Mouse (Mus musculus) right cerebral cortex, adult 2 months (tissue): ENCODE measurements at regions not wholly inside any gene's neighbourhood (a gene's known extent, or its start where the extent isn't known, plus 50 kb on each side); places are given as distances from the start of the nearest gene placed in this dataset.
A peak's percentile ranks its signal among the peaks of the same experiment; 100 is the strongest.

Experiments used
- DNase-seq, 2 experiments: peaks; one replicate each; pipeline ENCODE4 v3.0.0; 2021 to 2022; ENCODE audit warnings: low spot score in 2 of 2

DNA sequence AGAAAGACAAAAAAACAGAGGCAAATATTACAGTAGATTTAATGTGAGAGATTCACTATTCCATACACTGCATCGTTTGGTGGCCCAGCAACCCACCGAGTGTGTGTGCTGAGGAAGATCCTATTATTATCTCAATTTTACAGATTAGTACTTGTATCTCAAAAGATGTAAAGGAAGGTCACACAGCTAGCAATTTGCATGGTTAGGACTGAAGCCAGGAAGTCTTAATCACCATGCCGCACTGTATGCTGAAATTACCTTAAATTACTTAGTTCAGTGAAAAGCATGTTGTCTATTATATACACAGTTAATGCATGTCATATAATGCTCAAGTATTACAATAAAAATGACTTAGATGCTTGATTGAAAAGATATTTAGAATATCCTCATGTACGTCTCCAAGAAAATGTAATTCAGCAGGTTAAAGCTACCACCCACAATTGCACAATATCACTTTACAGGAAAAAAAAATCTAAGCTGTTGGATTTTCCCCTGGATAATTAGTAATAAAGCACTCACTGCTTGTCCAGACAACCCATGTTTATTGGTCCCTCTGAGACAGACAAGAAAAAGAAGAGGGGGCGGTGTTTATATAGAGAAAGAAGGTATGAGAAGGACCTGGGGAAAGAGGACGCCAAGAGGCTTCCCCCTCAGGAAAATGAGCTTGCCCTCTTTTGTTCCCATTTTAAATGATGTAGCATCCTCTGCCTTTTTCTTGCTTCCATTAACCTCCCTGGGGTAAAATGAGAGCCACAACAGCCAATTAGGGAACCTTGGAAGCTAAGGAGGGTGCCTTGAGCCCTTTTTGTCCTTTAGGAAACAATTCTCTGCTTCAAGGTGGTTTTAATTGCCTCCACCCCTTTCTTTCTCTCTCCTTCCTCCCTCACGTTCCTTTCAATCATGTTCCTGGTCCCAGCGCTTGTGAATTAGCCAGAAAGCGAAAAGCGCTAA, 204.6 kb upstream of the Xrcc4 start:
- DNase-seq, result no peak

DNA sequence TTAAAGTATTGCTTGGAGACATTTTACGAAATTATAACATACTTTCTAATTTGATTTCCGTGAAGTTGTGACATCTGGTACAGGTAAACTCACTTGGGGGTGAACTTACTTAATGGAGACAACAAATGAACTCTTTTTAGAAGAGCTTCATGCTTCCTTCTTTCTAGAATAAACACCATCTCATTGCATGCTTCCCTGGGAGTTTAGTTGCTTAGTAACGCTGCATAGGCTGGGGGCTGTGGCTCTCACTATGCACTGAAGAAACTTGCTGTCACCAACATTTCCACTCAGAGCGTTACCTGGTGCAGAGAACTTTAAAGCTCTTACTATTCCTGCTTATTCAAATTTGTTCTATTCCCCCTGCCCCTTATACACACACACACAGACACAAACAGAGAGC, 203.5 kb upstream of the Xrcc4 start:
- DNase-seq, result no peak

DNA sequence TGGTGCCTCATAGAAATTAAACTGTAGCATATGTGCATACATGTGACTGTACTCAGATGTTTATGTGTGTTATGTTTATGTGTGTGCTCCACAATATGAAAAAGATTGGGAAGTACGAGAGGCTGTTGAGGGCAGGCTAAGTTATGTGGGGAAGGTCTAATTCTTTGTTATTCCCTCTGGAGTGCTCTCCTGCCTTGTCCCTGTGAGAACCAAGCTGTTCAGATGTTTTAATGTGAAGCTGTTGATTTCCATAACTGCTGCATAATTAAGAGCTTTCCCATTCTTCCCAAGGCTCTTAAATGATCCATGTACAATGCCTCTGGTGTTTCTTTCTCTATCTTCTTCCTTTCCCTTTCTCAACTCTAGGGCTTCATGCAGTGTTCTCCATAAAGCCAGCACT, 202.7 kb upstream of the Xrcc4 start:
- no peak for DNase-seq

DNA sequence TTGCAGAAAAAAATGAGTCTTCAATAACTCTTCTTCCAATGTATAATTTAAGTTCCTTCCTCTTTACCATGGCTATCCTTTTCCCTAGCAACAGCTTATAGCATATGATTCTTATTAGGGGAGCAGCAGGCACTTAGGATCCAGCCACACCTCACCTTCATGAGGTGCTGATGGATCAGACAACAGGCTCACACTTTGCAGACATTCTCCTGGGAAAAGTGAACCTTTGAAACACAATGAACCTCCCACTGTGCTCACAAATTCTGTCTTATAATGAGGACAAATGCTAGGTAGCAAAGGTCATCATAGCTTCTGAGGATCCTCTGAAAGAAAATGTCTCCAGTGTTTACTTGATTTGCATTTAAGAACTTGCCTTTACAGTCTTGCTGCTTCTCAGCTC, 191.6 kb upstream of the Xrcc4 start:
- DNase-seq, result no peak

DNA sequence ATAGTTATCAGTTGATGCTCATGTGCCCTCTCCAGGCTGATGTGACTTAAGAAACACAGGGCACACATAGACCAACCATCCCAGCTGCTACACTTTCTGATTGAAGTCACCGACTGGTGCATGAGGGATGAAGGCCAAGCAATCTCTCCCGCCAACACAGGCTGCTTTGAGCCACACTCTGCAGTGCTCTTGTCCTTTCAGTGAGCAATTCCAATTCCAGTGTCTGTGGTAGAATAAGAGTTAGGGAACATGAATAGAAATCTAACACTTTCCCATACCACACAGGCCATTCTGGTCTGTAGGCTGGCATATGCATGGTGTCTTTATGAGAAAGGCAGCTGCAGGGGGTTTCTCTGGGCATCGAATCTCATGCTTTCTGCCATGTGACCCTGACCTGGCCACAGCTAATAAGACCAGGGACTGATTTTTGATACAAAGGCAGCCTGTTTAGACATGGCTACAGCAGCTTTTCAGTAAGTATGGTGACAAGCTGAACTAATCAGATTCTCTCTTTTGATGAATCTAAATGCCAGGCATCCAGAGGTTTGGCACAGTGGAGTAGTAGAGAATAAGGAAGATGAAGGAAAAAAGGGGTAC, 190.5 kb upstream of the Xrcc4 start:
- DNase-seq, result peak in 1 of 2 experiments; percentile 14

DNA sequence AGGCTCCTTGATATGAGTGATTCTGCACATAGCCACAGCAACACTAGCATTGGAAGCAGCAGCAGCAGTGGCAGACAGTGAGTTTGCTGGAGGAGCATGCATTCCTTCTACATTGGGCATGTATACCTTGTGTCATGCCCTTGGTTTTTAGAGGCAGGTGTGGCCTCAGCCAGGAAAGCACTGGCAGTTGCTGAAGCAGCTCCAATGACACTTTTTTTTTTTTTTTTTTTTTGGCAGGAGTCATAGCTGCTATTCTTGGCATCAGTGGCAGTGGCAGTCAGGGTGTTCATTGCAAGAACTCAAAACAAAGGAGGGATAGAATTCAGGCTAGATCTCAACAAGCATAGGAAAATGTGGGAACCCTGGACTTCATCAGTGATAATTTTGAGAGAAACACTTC, 189.9 kb upstream of the Xrcc4 start:
- DNase-seq, result no peak

DNA sequence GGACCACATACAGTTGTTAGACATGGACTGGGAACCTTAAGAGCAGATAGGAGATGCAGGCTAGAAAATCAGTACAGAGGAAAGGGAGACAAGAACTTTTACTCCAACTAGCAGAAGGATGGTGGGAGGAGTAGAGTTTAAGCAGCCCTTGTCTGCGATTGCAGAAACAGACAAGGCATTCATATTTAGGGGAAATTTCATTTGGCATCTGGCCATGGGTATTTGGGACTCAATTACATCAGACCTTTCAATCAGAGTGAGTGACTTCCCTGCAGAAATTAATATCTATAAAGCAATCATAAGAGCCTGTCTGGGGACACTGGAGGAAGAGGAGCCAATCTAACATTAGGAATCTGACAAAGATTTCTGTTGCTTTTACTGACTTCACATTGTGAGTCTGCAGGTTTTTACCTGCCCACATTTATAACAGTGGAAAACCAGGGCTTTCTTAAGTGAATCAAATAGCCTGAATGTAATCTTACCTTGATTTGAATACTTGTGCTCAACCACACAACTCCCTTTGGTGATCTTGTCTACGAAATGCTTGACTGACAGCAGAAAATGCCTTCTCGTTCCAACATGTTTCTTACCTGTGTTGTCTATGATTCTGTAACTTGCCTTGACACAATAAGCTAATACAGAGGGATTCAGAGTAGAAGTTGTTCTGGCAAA, 169.8 kb upstream of the Xrcc4 start:
- DNase-seq, result no peak

DNA sequence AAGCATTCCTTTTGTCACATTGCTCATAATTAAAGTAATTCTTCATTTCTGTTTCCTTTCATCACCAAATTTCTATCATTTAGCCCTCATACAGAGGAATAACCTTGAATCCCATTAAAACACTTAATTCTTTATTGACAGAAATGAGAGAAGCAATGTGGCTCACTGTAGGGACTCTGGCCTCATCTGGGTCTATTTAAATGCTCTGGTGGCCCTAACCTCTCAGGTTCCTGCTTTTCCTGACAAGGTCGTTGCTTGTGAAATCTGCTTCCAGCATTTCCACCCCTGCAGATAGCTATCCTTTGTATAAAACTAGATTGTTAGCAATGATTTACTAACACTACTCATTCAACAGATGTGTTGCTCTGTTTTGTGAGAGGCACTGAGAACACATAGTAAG, 163.6 kb upstream of the Xrcc4 start:
- no peak for DNase-seq

DNA sequence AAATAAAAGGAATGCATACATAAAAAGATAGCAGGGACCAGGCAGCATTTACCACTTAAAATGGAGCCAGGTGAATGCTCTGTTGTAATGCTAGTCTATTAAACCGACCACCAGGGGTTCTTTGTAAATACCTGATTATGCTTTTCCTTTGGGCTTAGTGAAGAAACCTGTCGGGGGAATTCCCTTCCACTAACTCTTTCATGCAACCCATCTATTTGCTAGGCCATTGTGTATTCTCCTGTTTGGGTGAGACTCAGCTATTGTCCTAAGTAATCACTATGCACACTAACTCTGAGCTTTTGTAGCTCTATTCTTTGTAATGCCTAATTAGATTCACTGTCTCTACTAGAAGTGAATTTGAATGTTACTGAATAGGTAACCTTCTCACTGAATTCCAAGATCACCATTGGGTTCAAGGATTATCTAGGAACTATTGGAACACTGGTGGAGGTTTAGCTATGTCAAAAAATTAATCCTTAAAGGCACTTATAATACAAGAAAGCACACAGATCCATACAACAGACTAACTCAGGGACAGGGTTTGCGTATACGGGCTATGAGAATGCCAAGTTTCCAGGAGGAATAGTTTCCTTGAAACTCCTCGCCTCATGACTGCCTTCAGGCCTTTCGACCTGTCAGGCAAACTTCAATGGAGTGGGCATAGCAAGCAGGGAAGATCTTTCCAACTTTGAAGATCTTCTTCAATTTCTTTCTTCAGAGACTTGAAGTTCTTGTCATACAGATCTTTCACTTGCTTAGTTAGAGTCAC, 156.8 kb upstream of the Xrcc4 start:
- no peak for DNase-seq

DNA sequence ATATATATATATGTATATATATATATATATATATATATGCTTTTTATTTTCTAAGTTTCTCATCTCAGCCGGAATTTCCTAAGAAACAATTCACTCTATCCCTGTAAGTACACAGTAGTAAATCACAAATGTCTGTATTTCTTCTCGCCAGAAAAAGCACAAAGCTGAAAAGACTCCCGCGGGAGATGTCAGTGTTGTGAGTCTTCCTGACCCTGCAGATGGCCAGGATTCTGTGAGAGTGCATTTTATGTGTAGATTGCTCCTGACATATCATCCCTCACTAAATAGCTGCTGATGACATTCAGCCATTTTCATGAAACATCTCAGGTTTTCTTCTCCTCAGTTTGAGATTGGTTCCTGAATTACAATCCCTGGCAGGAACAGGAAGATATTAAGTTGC, 148.9 kb upstream of the Xrcc4 start:
- no peak for DNase-seq

DNA sequence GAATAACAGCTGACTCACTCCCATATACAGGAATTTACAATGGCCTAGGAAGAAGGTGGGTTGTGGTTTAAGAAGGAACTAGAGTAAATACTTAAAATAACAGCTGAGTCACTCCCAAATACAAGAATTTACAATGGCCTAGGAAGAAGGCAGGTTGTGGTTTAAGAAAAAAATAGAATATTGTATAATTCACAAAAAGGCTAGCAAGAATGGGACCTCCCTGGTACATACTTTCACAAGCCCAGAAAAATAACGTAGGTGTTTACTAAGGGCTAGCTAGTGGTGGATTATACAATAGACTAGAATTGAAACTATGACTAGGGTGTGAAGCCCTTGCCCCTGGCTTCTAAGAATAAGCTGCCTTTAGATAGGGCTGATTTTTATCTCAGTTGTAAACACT, 144.6 kb upstream of the Xrcc4 start:
- no peak for DNase-seq

DNA sequence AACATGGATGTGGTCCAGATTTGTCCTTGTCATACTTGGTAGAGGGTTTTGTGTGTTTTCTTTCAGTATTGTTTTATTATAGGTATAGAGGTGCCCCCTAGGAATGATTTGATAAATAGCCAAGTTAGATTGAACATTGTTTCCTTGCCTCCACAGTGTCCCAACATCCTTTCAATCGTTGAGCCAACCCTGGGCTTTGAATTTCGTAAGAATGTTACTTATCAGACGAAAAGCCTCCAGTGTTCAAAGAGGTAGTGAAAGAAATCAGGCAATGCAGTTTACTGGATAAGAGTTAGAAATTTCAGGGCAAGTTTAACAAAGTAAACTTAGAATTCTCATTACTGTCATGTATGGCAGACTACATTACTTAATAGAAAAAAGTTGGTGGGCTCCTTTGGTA, 144.2 kb upstream of the Xrcc4 start:
- no peak for DNase-seq

DNA sequence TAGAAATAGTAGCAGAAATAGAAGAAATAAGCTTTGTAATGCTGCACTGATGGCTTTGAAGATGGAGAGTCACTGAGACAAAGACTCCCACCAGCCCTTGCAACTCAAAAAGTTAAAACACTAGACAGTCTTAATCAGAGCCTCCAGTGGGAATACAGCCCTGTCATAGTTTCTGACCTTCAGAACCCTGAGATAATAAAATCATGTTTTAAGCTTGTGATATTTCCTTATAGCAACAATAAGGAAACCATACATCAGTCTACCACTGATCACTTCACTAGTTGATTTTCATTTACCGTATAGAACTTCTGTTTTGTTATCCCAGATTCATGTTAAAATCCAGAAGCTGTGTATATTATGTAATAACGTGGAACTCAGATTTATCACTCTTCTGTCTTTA, 139.7 kb upstream of the Xrcc4 start:
- no peak for DNase-seq

DNA sequence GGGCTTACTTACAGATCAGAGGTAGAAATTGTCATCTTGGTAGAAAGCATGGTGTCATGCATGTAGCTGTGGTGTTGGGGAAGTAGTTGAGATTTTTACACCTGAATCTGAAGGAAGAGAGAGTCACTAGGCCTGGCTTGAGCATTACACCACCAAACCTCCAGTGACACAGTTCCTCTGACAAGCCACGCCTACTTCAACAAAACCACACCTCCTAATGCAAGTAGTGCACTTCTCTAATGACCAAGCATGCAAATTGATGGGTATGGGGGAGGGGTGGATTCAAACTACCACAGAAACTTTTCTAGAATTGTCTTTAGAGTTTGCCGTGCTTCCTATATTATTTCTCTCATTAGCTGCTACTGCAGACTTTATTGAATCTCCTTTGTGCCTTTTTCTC, 136.8 kb upstream of the Xrcc4 start:
- no peak for DNase-seq

DNA sequence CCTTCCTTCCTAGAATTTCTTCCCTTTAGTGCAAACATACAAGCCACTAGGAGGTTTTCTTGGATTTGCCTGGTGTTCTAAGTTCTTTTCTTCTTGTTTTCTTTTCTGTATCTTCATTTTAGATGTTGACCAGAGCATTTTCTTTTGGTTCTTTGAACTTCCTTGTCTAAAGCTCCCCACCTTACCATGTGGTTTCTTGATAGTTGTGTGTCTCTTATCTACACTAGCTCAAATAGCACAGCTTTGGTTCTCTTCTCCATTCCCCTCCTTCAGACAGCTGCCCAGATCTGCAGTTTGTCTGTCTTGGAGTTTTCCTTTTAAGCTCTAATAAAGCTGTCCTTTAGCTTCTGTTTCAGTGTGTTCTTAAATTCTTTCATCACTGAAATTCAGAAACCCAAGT, 123.0 kb upstream of the Xrcc4 start:
- DNase-seq, result no peak

DNA sequence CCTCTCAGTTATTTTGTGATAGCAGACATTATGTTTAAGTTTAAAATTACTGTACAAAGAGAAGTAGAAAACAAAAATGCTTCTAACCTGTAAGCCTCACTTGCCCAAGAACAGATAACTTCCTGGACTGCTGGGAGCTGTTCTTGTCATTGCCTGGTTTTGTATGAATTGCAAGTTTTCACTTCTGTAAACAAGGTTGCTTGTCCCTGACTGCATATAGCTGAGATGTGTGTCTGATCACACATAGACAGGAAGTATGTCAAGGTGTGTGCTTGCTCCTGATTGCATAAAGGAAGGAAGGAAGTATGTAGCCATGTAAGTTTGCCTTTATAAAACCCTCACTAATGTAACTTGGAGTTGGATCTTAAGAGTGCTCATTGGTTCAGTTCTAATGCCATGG, 118.5 kb upstream of the Xrcc4 start:
- no peak for DNase-seq
